Mouse (Mus musculus) liver, embryonic 16.5 days (tissue): Measurements from ENCODE around the gene Kcnd3. TPM values are rescaled to one million over a fixed set of nuclear protein-coding genes. Genes with fewer than 3 reads are reported as not detected.

ENCODE experiments used
- ATAC-seq: fragments of 200-750 bp; cut with Nextera tagmentation; 2 replicates; pipeline ENCODE4 v1.8.0; 2017; ENCODE audit warnings: low read depth, mild to moderate bottlenecking, moderate number of reproducible peaks, moderate library complexity
- H3K27ac ChIP-seq: fragments of 300-500 bp; sonication (generic); 2 replicates; pipeline ENCODE4 v1.5.1; 2014; ENCODE audit warnings: mild to moderate bottlenecking, low read length
- H3K27me3 ChIP-seq: fragments of 300-500 bp; sonication (generic); 2 replicates; pipeline ENCODE4 v1.6.1; 2014; ENCODE audit warnings: low read depth, low read length, mixed read lengths; ENCODE audit not compliant: control insufficient read depth, insufficient read depth
- H3K36me3 ChIP-seq: fragments of 300-500 bp; sonication (generic); 2 replicates; pipeline ENCODE4 v1.6.1; 2014; ENCODE audit warnings: mild to moderate bottlenecking; ENCODE audit not compliant: control insufficient read depth, insufficient read depth
- H3K4me1 ChIP-seq: fragments of 300-500 bp; sonication (generic); 2 replicates; pipeline ENCODE4 v1.6.1; 2014; ENCODE audit warnings: low read depth, low read length, mixed read lengths; ENCODE audit not compliant: control insufficient read depth
- H3K4me2 ChIP-seq: fragments of 300-500 bp; sonication (generic); 2 replicates; pipeline ENCODE4 v1.6.1; 2014; ENCODE audit warnings: low read depth, low read length, mixed read lengths
- H3K4me3 ChIP-seq: fragments of 300-500 bp; sonication (generic); 2 replicates; pipeline ENCODE4 v1.5.1; 2014; ENCODE audit warnings: low read depth, mild to moderate bottlenecking, low read length
- H3K9ac ChIP-seq: fragments of 300-500 bp; sonication (generic); 2 replicates; pipeline ENCODE4 v1.6.1; 2014; ENCODE audit warnings: low read depth, low read length
- H3K9me3 ChIP-seq: fragments of 300-500 bp; sonication (generic); replicated peaks from 2 replicates; pipeline ENCODE4 v1.6.1; 2016; ENCODE audit warnings: low read length; ENCODE audit not compliant: control insufficient read depth
- WGBS: fragments of 180-500 bp; shearing (Covaris S2); extraction: QIAGEN DNeasy Blood & Tissue Kit; methylation state at CpG from one replicate; pipeline ENCODE4 v1.1.7; 2014; ENCODE audit not compliant: insufficient replicate concordance; 5-methylcytosine and 5-hydroxymethylcytosine counted together
- polyA plus RNA-seq: library from polyadenylated mRNA; unstranded; fragments of >200 nt; fragmentation: Nextera tagmentation; extraction: Ambion mirVana; gene quantifications from 2 replicates; pipeline ENCODE4 v1.2.1, GENCODE M21; 2015

Kcnd3 gene
- polyA plus RNA-seq, 1 experiment from 2014 or later = 0.05 TPM

DNA sequence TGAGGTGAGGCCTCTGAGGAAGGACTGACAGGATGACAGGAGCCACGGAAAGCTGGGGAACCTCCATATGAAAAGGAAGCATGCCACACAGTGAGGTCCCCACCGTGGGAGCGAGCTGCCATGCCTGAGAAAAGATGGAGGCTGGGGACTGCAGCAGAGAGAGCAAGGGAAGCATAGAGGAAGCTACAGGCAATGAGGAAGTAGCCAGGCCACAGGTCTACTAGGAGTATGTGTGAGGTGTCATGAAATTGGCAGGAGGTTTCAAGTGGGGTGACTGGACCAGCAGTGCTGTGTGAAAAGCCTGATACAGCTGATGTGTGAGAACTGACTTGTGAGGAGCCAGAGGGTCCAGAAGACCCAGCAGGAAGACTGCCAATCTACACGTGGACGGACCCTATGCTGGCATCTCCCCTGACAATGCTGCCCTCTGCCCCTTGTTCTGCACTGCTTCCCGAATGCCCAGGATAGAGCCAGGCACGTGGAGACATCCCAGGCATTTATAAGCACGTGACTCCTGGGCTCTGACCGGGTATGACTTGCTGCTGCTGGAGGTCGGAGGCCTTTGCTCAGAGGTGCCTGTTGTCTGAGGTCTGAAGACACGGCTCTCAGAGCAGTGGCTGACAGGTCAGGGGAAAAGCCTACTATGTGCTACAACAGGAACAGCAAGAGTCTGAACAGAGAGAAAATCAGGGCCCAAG, 96.1 kb downstream of the Kcnd3 start:
- ATAC-seq = no peak
- no peak overlapping the region for H3K4me3 ChIP-seq
- H3K36me3 ChIP-seq = no peaks in the 10 kb centered on the region
- H3K9ac ChIP-seq = no peak overlapping the region
- no peaks in the 10 kb centered on the region for H3K4me1 ChIP-seq
- no peaks in the 10 kb centered on the region for H3K27me3 ChIP-seq
- H3K4me2 ChIP-seq = no peak overlapping the region
- 51% methylated on average over 11 of the region's 11 CpGs for WGBS
- H3K9me3 ChIP-seq = no peaks in the 10 kb centered on the region
- H3K27ac ChIP-seq = no peak overlapping the region

DNA sequence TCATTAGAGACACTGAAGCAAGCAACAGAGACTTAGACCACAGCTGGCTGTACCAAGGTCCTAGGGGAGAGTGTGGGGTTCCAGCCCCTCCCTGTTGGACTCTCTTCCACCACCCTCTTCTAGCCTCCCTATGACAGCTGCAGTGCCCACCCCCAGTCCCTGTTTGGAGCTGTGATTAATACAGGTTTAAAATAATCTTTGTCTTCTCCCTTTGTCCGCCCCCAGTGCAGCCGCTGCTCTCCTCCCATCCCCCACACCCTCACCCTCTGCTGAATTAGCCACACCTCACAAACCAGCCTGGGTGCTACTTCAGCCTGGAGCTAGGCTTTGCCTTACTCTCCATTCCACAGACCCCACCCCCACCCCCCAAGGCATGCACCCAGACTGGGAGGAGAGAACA, 107.3 kb downstream of the Kcnd3 start:
- WGBS = 44% methylated on average over 2 of the region's 2 CpGs
- no peaks in the 10 kb centered on the region for H3K4me1 ChIP-seq

DNA sequence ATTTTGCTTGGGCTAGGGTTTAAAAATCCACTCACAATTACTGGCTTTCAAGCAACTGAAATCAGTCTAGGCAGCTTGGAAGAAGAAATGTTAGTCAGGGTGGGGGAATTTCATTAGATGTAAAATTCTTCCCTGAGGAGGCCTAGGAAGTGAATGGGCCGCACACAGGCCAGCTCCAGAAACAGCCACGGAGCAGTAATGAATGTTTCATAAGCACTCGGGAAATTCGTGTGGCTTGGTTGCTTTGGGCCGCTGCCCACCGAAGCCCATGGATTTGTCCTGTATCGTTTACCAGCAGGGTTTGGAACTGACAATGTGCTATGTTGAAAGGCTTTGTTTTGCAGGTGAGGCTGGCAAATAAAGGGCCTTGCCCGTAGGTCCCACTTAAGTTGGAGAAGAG, 114.8 kb downstream of the Kcnd3 start:
- H3K9me3 ChIP-seq = no peaks in the 10 kb centered on the region
- H3K4me3 ChIP-seq = no peak overlapping the region
- H3K36me3 ChIP-seq = no peaks in the 10 kb centered on the region
- H3K9ac ChIP-seq = no peak overlapping the region
- no peak for ATAC-seq
- H3K27ac ChIP-seq = no peak overlapping the region
- no peaks in the 10 kb centered on the region for H3K4me1 ChIP-seq
- H3K4me2 ChIP-seq = no peak overlapping the region
- no peaks in the 10 kb centered on the region for H3K27me3 ChIP-seq
- WGBS = 67% methylated on average over 8 of the region's 8 CpGs

More for the DNA sequence above, 107.3 kb downstream of the Kcnd3 start:
- no peak overlapping the region for H3K27ac ChIP-seq
- no peaks in the 10 kb centered on the region for H3K9me3 ChIP-seq
- no peaks in the 10 kb centered on the region for H3K27me3 ChIP-seq
- H3K4me2 ChIP-seq = no peak overlapping the region
- H3K4me3 ChIP-seq = no peak overlapping the region
- no peak overlapping the region for H3K9ac ChIP-seq
- H3K36me3 ChIP-seq = no peaks in the 10 kb centered on the region
- ATAC-seq = no peak

DNA sequence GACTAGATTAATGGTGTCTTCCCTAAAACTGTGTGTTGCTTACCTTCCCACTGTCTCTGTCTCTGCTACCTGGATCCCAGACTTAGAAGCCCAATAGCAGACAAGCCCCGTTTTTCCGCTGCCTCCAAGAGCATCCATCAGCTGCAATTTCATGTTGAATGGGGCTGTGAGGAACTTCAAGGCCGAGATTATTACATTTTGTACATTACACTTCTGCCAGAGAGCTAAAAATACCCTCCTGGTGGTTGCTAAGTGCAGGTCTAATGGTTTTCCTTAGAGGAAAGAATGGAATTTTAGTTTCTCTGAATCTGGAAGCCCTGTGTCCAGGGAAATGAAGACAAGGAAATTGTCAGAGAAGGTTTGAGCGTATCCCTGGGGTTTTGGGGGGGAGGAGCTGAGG, 115.3 kb downstream of the Kcnd3 start:
- H3K9ac ChIP-seq = no peak overlapping the region
- H3K4me2 ChIP-seq = no peak overlapping the region
- WGBS = 39% methylated on average over 4 of the region's 4 CpGs
- no peaks in the 10 kb centered on the region for H3K36me3 ChIP-seq
- no peaks in the 10 kb centered on the region for H3K9me3 ChIP-seq
- no peak for ATAC-seq
- no peaks in the 10 kb centered on the region for H3K4me1 ChIP-seq
- H3K4me3 ChIP-seq = no peak overlapping the region
- no peaks in the 10 kb centered on the region for H3K27me3 ChIP-seq
- H3K27ac ChIP-seq = no peak overlapping the region

DNA sequence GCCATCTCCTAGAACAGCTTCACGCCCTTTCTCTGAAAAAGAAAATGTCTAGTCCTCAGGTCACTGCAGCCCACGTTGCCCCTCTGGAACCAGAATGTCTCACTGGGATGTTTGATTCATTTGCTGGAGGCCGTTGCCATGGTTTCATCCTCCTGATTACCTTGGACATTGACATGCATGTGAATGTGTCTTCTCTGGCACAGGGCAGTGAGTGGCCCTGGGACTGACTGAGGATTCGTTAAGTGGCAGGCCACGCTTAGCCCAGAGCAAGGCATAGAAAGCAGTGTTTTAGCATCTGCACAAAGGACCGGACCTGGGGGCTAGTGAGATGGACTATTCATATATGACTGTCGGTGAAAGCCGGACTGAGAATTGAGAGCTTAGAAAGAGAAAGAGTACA, 116.3 kb downstream of the Kcnd3 start:
- WGBS = 62% methylated on average over 8 of the region's 8 CpGs
- no peak for ATAC-seq
- Histone ChIP-seq H3K4me2 (no peak overlapping the region), H3K4me1 (no peaks in the 10 kb centered on the region), H3K4me3 (no peak overlapping the region), H3K36me3 (no peaks in the 10 kb centered on the region), H3K9ac (no peak overlapping the region), H3K27ac (no peak overlapping the region), H3K9me3 (no peaks in the 10 kb centered on the region), H3K27me3 (no peaks in the 10 kb centered on the region)

DNA sequence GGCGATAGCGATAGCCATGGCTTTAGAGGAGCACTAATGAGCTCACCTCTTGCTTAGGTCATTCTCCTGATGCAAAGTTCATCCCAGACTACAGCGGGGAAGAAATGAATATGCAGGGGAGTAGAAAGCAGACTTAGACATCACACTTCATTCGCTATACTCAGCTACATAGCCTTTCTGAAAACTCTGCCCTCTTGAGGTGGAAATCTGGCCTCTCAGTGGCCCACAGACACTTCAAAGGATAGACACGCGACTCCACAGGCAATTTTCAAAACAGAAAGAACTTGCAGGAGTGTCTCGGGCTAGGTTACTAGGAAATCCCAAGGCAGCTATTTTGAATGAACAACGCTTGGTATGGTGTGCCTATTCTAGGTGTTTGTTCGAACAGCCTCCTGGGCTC, 116.7 kb downstream of the Kcnd3 start:
- no peak overlapping the region for H3K9ac ChIP-seq
- H3K9me3 ChIP-seq = no peaks in the 10 kb centered on the region
- no peak overlapping the region for H3K27ac ChIP-seq
- WGBS = 68% methylated on average over 9 of the region's 9 CpGs
- no peak for ATAC-seq
- H3K27me3 ChIP-seq = no peaks in the 10 kb centered on the region
- H3K36me3 ChIP-seq = no peaks in the 10 kb centered on the region
- no peaks in the 10 kb centered on the region for H3K4me1 ChIP-seq
- no peak overlapping the region for H3K4me3 ChIP-seq
- H3K4me2 ChIP-seq = no peak overlapping the region

DNA sequence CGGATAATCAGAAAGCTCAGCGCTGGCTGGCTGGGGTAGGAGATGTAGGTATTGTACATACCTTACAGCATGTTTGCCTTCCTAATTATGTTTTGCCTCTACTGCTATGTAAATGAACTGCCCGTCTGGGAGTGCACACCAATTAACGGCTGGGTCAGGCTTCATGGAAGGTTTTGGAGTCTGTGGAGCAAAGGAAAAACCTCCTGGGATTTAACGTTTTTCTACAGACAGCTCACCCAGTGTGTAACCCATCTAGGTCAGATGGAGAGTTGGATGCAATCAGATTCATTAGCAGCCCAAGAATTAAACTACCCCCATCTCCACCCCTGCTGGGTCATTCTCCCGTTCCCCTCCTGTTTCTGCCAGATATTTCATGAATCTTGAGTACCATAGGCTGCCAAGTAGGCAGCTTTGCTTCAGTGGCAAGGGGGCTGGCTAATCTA, 117.2 kb downstream of the Kcnd3 start:
- Histone ChIP-seq H3K27me3 (no peaks in the 10 kb centered on the region), H3K9me3 (no peaks in the 10 kb centered on the region), H3K9ac (no peak overlapping the region), H3K4me1 (no peaks in the 10 kb centered on the region), H3K4me2 (no peak overlapping the region), H3K36me3 (no peaks in the 10 kb centered on the region), H3K27ac (no peak overlapping the region), H3K4me3 (no peak overlapping the region)
- WGBS = 50% methylated on average over 6 of the region's 6 CpGs
- no peak for ATAC-seq

DNA sequence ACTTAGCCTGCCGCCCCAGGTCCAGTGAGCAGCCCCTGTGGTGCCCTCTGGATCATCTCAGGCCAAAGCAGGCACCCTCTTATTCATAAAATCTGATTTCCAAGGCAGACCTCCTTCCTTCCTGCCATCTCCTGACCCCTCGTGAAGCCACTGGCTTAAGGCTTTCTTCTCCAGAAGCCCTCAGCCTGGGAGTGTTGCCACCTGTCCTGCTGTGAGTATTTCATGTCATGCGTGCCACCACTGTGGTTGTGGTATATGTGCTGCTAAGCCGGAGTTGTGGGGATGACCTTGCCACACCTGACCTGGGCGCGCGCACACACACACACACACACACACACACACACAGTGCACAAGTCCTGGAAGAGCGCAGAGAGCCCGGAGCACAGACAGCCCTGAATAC, 117.8 kb downstream of the Kcnd3 start:
- Histone ChIP-seq H3K9me3 (no peaks in the 10 kb centered on the region), H3K27me3 (no peaks in the 10 kb centered on the region)
- 68% methylated on average over 9 of the region's 9 CpGs for WGBS

DNA sequence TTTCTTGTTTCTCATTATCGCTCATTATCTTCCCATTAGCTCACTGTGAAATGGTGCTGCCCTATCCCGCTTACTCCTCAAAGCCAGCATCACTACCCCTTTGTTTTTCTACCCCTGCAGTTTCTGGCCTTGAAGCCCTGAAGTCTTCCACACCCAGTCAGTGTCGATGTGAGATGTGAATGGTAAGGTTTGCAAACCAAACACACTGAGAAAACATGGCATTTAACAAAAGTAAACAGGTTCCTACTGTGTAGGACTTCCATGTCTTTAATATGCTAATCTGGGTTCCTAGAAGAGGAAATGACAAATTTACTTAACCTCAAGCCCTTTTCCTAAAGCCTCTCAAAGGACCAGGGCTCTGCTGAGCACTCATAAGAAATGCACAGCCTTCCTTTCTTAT, 118.7 kb downstream of the Kcnd3 start:
- Histone ChIP-seq H3K9me3 (no peaks in the 10 kb centered on the region), H3K27ac (no peak overlapping the region), H3K9ac (no peak overlapping the region), H3K36me3 (no peaks in the 10 kb centered on the region), H3K27me3 (no peaks in the 10 kb centered on the region), H3K4me1 (no peaks in the 10 kb centered on the region), H3K4me3 (no peak overlapping the region), H3K4me2 (no peak overlapping the region)
- ATAC-seq = no peak
- 31% methylated on average over 3 of the region's 3 CpGs for WGBS

More for the DNA sequence above, 117.8 kb downstream of the Kcnd3 start:
- no peaks in the 10 kb centered on the region for H3K4me1 ChIP-seq
- no peak overlapping the region for H3K4me2 ChIP-seq
- H3K36me3 ChIP-seq = no peaks in the 10 kb centered on the region
- H3K4me3 ChIP-seq = no peak overlapping the region
- no peak overlapping the region for H3K9ac ChIP-seq
- ATAC-seq = no peak
- H3K27ac ChIP-seq = no peak overlapping the region
